Mouse (Mus musculus) heart, adult 11 months (tissue): ENCODE measurements around the gene Trim3.

Experiments used
- DNase-seq: peaks from one replicate; pipeline ENCODE4 v3.0.0; 2022

Trim3 gene

GRCm38 (mm10) chr7:105633127-105633800 is at the start of gene Trim3:
Gene Trim3 (minus strand): TSS chr7:105633571.
- peak; percentile 99 for DNase-seq

DNA sequence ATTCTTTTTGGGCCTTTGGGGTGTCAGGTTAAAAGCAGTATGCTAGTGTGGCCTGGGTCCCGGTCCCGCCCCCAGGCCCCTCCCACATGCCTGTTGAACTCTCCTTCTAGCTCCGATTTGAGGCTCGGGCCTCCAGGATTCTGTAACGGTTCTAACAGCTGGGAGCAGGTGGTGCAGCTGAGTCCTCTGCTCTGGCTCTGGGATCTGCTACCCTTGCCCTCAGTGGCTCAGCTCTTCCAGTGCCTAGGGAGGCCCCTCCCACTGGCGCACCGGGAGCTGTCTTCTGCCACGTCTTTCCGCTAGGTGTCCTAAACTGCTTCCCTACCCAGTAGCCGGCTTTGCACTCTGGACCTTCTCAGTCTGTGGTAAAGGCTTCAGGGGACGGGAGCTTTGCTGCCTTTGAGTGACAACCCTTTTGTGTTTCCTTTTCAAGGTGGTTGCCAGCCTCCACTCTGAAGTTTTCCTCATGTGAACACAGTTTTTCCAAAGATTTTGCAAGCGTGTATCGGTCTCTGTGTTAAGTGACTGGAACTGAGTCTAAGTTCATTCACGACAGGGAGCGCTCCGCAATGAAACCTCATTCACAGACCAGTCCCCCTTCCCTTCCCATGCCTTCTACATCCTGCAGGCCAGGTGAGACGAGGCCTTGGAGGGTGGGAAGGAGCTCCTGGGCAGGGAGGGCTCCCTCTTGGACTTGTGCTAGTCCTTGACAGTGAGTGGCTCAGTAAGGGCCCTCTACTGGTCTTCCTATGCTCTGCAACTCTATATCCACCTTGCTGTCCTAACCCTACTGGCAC is 17.5 kb upstream of the Trim3 start, which contains the start of gene Dnhd1:
Gene Dnhd1 (plus strand): TSS at position 189 of the 797 bp plus-strand sequence.
- peak; percentile 98 for DNase-seq

DNA sequence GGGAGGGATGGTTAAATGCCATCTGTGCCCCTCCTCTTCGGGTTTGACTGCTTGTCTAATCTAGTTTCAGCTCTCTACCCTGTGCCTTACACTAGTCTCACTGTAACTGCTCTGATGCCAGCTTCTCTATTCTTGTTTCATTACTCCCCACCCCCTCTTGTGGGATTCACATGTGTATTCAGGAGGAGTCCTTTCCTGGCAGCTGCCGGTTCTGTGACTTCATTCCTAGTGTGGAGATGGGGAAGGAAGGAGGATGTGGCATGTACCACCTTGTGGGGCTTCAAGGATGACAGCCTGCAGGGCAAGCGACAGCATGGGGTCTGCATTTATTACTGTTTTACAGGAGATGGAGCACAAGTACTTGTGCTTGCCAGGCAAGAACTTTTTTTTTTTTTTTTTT is 8.6 kb upstream of the Trim3 start:
- peak; percentile 90 for DNase-seq

DNA sequence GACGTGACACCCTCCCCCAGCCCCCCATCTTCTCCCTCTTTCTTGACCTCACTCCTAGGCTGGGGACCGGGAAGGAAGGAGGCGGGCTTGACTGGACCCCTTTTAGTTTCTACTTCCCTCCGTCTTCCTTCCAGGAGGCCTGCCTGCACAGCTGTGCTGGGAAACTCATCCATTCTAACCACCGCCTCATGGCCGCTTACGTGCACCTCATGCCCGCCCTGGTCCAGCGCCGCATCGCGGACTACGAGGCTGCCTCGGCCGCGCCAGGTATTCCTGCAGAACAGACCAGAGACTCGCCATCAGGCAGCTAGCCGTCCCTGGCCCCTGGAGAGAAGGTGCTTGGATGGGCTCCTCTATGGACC is 7.5 kb upstream of the Trim3 start:
- no peak for DNase-seq

- peak; percentile 100 for DNase-seq
These were observed 7.0 kb upstream of the Trim3 start, which contains the start of the genes Arfip2 and Gm45799 for GRCm38 (mm10) chr7:105640233-105640893. Gene Arfip2 (minus strand): TSS chr7:105640416. Gene Gm45799 (plus strand): TSS chr7:105640552.

DNA sequence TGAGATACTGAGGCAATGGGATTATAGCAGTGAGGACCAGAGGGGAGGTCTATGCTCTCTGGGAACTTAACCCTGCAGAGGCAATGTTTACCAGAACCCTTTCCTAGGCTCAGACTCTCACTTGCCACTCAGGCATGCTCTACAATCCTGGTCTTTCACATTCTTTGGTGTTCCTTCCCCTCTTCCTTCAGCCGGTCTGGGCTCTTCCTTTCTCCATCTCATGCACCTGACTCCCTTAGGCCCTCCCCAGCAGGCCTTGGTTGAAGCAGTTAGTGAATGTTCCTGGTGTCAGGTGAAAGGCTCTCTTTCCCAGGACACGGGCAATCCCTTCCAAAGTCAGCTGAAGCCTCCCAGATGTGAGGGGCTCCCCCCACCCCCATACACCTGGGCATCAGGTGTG is 6.4 kb upstream of the Trim3 start, which contains the start of gene Timm10b:
Gene Timm10b (plus strand): TSS at position 301 of the 400 bp plus-strand sequence.
- no peak for DNase-seq

- peak; percentile 93 for DNase-seq
These were observed 5.9 kb upstream of the Trim3 start for GRCm38 (mm10) chr7:105639304-105639703.

DNA sequence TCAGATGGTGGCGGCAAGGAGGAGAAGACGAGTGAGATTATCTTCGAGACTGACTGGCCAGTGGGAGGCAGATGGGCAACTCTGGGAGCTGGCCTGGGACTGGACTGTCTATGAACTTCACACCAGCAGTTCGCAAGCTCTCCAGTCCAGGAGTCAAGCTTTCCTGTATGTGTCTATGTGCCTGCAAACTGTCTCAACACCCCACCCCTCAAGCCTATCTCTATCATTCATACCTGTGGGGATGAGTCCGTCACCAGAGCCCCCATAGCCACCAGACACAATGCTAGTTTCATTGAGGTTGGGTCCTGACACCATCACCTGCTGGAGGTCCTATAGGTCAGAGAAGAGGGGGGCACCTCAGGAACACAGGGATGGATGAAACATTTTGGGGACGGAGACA is 5.4 kb upstream of the Trim3 start:
- peak; percentile 90 for DNase-seq

DNA sequence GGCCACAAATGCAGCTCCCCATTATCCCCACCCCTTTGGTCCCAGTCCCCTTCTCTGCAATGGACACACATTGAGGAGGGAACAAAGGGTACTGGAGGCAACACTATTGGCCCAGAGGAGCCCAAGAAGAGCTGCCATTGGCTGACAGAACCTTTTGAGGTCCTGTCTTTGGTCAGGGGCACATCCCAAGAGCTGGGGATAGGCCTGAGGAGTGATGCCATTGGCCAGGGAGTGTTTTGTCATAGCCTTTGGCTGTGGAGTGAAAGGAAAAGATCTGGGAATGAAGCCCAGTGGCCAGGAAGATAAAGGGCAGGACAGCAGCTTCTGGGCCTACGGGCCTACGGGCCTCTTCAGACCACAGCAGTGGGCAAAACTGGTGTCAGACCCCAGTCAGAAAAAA is 2.4 kb upstream of the Trim3 start:
- peak; percentile 96 for DNase-seq

GRCm38 (mm10) chr7:105634272-105634920 is 1.0 kb upstream of the Trim3 start:
- DNase-seq: peak; percentile 90

GRCm38 (mm10) chr7:105633801-105634135 is 397 bp upstream of the Trim3 start:
- DNase-seq: no peak

DNA sequence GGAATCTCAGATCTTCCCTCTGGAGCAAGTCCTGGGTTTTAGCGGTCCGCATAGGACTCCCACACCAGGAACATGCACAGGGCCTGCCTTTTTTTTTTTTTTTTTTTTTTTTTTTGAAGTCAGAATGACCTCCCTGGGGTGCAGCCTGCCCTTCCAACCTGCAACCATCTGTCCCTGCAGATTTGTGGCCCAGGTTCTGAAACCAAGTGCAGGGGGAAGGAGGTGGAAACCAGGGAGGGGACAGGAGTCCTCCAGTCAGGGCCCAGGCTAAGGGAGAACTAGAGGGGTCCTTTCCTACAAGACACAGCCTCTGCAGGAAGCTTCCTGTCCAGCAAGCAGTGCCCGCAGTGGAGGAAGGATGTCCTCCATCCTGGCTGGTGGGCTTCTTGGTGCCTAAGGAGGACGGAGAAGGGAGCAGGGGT is 809 bp downstream of the Trim3 start:
- peak; percentile 94 for DNase-seq

DNA sequence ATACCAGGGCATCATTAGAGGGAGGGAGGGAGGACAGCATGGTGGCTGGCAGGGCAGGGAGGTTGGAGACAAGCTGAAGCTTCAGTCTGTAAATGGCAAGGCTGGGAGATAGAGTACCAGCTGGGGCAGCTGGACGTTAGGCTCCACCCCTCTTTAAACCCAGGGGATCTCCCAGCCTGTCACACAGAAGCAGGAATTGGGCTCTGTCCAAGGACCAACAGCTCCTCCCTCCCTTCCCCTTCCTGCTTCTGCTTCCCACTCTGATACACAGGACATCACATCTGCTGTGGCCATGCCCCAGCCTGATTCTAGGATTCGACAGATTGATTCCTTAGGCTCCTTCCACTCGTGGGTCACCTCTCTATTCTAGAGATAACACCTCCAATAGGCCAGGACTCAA is 4.7 kb downstream of the Trim3 start:
- DNase-seq: peak; percentile 99

- no peak for DNase-seq
These were observed 8.0 kb downstream of the Trim3 start for GRCm38 (mm10) chr7:105625397-105625796.

GRCm38 (mm10) chr7:105621646-105622292 is 11.6 kb downstream of the Trim3 start:
- peak; percentile 79 for DNase-seq

- no peak for DNase-seq
These were observed 12.3 kb downstream of the Trim3 start for GRCm38 (mm10) chr7:105621053-105621452.

DNA sequence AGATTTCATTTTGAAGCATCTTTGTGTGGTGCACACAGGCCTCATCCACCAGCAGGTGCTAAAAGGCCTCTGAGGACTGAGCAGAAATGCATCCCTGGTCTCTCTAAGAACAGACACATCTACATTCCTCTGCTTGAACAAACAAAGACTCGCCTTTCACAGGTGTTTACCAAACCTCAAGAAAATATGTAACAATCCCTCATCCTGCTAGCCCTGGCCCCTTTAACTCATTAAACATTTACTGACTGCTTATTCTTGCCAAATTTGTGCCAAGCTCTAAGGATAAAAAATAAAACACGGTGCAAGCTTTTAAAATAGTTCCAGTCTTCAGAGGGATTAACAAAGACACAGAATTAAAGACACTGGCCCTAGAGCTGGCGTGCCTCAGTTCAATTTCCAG is 13.7 kb downstream of the Trim3 start:
- no peak for DNase-seq

DNA sequence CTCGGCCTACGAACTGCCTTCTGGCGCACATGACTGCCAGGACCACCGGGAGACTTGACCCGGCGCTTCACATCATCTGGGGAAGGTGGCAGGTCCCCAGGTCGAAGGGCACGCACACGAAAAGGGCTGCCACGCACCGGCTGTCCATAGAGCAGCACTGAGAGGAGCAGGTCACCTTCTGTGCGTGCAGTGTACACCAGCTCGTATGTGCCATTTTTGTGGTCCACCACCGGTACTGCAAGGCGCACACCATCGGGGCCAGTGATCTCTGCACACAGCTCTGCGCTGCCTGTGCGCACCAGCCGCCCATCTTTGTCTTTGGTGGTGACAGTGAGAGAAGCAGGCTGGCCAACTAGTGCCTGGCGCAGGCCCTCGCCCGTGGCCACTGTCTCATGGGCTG is 15.6 kb downstream of the Trim3 start:
- peak; percentile 91 for DNase-seq

GRCm38 (mm10) chr7:105616561-105616960 is 16.8 kb downstream of the Trim3 start:
- DNase-seq: peak; percentile 85

- DNase-seq: peak; percentile 76
These were observed 17.7 kb downstream of the Trim3 start for GRCm38 (mm10) chr7:105615720-105616119.

GRCm38 (mm10) chr7:105614400-105614799 is 19.0 kb downstream of the Trim3 start:
- peak; percentile 72 for DNase-seq

DNA sequence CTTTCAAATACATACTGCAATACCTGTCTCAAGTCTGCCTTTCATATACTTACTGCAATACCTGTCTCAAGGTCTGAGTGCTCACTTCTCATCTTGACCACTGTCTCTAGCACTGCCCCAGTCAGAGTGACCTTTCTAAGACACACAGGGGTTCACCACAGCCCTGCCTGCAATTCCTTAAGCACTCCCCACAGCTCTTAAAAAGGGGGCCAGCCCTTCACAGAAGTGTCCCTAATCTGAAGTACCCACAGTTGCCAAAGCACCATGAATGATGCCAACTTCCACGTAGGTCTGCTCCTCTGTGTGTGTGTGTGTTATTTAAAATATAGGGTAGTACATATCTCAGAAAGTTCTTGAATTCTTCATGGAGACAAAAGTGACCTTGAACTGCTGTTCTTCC is 21.6 kb downstream of the Trim3 start:
- DNase-seq: no peak

- no peak for DNase-seq
These were observed 24.9 kb downstream of the Trim3 start for GRCm38 (mm10) chr7:105608467-105608866.
